Mouse (Mus musculus) frontal cortex, postnatal 10 days (tissue): ENCODE data around the gene Brk1.

ENCODE experiments used
- DNase-seq, 2 experiments: peaks; one replicate each; pipeline ENCODE4 v3.0.0; 2022; ENCODE audit warnings: low spot score in 2 of 2, mixed read lengths in 1 of 2

Brk1 gene

DNA sequence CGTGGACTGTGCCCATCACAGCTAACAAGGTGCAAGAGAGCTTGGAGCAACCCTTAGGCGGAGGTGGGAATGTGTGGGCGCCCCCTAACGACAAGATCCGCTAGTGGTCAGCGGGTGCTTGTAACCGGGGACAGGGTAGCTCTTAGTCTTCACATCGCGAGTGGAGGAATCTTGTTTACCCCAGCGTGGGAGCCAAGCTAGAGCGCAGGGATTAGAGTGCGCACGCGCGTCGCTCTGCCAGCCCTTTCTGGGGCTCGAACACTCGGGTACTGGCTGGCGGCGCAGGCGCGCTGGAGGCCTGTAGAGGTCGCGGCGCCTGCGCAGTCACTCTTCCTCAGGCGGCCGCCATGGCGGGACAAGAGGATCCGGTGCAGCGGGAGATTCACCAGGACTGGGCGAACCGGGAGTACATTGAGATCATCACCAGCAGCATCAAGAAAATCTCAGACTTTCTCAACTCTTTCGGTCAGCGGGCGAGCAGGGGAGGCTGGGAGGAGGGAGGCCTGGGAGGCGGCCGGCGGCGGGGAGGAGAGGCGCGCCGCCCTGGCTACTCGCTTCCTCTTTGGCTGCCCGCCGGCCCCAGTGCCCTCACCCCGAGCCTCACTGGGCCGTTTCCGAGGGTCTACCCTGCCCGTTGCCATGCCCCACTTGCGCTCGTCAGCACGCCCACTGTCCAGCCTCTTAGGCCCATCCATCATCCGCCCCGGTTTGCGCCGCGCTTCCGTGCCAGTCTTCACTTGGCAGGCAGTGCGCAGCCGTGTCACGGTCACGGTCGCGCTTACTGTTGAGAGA, at the start of gene Brk1:
Gene Brk1, plus strand, starts transcription at position 341 of the 792 bp plus-strand sequence.
- peak; percentile 82 to 88 for DNase-seq

DNA sequence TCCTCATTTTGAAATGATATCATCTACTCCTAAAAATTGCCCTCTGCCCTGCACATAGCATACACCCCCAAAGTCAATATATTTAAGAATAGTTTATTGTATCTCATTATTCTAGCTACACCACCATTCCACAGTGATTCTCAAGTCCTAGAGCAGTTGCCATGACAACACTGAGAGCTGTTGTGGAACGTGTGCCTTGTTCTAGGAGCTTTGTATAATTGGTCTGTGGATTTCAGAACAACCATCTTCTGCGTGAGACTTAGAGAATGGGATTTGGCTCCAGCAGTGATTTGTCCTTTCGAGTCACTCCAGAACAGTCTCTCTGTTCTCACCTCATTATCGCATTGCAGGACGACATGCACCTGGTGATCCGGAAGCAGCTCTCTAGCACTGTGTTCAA, 44.8 kb upstream of the Brk1 start:
- no peak for DNase-seq

DNA sequence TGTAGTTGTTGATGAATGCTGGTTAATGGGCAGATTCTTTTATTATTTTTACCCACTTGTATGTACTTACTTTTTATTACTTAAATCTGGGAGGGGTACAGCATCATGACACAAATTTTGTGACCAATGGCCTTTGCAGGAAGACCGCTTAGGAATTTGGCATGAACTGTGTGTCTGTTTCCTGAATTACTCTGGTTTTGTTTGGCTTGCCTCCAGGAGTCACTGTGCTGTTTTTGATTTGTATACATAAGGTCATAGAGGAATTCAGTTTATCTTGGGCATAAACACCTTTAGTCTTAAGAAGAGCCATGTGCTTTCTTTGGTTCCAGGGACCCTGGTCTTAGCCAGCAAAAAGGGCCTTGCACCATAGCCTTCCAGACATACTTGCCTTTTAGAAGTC, 40.0 kb upstream of the Brk1 start:
- no peak for DNase-seq

DNA sequence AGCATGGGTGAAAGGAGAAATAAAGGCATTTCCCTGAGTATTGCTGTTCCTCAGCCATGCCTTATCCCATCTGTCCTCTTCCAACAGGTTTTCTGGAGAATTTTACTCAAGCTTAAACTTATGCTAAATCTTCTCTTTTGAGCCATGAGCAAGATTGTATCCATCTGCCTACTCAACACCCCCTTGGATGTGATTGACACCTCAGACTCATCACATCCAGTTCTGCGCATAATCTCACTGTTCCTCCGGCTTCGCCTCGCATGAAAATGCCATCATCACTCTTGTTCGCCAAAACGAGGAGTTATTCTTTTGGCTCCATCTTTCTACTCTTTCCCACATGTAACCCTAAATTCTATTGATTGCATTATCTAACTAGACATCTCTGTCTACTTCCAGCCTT, 28.5 kb upstream of the Brk1 start:
- peak; percentile 11 to 25 for DNase-seq

DNA sequence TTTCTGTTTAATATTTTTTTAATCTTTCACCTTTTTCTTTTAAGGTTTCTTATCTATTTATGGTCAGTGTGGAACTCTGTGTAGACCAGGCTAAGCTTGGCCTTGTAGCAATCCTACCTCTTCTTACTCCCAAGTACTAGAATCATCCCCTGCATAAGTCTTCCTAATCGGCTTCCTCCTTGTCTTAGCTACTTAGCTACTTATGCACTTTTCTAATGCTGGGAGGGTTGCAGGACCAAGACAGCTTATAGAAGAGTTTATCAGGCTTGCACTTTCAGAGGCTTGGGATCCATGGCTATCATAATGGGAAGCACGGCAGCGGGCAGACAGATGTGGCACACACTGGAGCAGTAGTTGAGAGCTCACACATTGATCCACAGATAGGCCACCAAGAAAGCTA, 25.3 kb upstream of the Brk1 start:
- no peak for DNase-seq

DNA sequence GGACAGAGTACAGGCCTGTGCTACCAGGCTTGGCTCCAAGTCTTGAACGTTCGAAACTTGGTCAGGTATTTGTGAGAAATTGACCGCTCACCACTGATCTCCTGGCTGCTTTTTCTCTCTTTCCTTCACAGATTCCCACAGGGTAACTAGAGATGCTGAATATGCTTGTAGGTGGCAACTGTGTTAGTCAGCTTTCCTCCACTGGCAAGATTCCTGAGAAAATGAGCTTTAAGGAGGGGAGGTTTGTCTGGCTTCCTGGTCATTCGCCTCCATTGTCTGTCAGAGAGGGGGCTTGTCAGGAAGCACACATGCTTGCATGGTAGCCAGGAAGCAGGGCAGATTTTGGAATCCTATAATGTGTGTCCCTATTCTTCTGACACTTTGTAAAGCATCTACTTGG, 21.5 kb upstream of the Brk1 start:
- DNase-seq: no peak

DNA sequence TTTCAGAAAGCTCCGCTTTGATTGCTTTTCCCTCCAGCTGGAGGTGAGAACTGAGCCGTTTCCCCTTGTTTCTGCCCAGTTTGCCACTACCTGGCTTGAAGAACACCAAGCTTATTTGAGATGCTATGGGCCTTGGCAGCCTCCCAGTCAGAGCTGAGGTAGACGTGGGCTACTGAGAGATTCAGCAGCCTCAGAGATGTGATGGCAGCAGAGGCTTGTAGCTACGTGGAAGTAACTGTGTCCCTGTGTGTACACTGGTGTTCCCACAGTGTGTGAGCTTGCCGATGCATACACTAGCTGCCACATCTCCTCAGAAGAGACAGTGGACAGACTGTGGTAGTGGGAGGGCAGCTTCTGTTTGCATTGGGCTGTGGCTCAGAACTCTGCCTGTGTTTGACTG, 19.5 kb upstream of the Brk1 start:
- no peak for DNase-seq

DNA sequence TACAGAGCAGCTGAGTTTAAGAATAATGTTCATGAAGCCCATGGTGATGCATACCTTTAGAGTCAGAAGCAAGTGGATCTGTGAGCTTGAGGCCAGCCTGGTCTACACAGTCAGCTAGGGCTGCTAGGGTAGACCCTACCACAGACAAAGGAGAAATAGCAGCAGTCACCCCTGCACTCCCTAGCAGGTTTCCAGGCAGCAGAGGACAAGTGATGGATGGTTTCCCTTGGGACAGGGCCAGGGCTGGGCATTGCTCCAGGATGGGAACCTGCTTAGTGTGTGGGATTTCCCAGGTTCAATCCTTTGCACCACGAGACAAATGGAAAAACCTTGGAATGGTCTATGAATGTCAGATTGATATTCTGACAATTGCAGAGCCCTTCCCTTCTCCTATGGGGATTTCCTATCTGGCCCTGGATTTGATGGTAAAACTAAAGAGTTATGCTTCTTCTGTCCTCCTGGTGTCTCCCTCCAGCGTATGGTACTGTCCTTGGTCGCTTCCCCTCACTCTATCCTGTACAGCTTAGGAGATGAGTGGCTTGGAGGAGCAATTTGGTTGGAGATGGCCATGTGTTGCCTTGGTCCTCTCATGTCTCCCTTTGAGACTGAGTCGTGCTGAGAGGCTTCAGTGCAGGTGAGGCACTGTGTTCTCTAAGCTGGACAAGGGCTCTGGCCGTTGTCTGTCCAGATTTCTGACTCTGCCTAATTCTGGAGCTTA, 17.9 kb upstream of the Brk1 start:
- DNase-seq: no peak

DNA sequence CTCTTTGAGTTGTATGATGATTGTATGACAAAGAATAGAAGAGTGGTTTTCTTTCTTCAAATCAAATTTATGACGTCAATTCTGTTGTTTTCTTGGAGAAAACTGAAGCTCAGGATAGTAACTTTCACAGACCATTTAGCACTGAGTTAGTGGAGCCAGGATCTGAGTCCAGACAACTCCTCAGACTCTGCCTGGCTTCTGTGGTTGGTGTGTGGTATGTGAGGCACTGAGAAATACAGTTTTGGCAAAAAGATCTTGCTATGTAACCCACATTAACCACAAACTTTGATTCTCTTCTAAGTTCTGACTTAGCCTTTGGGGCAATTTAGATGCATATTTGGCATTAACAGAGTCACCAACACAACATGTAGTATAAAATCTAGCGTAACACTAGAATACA, 11.9 kb upstream of the Brk1 start:
- no peak for DNase-seq

DNA sequence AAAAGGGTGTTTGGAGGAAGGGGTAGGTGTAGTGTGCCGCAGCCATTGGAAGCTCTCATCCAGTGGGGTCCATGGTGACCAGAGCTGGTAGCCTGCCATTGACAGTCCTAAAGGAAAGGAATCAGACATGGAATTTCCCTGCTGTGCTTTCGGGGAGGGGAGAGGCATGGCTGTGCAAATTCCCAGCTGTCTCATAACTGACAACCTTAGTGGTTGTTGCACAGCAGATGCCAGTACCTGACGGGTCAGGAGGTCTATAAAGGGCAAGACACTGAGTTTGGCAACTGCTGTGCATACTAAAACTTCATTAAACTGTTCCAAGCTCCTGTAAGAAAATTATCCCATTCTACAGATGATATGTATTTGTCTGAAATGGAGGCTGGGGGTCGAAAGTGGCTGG, 6.6 kb upstream of the Brk1 start:
- no peak for DNase-seq

DNA sequence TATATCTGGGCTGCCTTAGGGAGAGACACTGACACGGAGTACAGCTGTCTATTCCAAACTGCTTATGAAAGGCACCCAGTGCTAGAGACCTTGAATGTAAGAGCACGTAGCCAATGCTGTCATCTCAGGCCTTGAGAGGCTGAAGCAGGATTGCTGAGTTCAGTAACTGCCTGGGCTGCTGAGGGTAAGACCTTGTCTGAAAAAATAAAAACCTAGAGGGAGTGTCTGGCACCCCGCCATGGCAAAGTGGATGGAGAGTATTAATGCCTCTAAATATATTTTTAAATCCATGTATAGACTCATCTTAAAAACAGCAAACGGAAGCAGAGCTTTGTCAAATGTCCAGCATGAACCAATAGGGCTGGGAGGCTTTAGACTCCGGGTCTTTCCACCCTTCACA, 4.7 kb upstream of the Brk1 start:
- DNase-seq: no peak

DNA sequence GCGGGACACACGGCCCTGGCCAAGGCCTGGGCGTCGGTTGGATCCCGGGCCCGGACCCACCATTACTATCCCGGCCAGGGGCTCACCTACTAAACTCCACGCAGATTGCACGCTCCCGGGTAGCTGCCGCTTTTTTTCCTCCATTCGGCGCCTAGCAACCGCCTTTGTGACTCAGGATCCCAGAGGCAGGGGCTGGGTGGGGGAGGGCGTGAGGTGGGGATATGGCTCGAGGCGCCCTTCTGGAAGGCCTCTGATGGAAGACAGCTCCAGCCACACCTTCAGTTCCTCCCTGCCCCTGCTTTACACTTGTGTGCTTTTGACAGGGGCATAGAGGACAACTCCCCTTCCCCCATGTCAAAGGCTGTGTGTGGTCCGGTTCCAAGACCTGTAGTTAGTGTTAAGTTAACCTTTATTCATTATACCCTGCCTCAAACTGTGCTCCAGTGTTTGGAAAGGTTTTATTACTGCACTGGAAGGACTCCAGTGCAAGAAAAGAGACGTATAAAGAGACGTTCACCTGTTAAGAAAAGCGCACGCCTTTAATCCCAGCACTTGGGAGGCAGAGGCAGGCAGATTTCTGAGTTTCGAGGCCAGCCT, 3.9 kb upstream of the Brk1 start, which contains the start of gene Fancd2os:
Gene Fancd2os, minus strand, starts transcription at position 173 of the 597 bp plus-strand sequence.
- DNase-seq: no peak

DNA sequence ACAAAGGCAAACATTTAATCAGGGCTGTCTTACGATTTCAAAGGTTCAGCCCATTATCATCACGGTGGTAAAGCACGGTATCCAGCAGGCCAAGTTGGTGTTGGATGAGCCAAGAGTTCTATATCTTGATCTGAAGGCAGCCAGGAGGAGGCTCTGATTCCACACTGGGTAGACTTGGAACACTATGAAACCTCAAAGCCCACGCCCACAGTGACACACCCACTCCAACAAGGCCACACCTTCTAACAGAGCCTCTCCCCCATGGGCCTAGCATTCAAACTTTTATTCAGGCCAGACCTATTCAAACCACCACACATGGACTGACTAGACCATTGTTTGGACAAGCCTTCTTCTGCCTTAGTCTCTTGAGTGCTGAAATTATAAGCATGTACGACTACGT, 1.8 kb upstream of the Brk1 start:
- no peak for DNase-seq

DNA sequence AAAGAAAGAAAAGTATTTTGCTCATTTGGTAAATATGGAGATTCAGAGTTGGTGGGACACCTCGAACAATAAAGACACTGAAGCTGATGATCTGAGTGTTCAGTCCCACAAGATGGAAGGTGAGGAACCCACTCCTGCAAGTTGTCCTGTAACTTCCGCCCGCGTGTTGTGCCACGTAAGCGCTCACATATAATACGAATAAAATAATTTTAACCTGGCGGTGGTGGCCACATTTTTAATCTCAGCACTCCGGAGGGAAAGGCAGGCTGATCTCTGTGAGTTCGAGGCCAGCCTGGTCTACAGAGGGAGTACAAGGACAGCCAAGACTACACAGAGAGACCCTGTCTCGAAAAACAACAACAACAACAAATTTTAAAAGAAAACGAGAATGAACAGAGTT, 579 bp upstream of the Brk1 start:
- DNase-seq: no peak

DNA sequence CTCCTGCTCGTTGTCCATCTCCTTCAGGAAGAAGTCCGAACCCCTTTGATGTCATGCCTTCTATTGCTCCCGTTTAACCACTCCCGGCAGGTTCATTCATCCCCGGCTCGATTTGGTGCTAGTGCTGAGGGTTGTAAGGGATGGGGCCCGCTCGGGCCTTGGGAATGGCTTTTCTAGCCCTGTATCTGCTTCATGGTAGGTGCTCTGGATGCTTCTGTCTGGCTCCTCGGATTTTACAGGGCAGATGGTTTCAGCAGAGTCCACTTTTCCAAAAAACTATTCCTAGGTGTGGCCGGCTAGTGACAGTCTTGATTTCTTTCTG, 613 bp downstream of the Brk1 start:
- DNase-seq: no peak

DNA sequence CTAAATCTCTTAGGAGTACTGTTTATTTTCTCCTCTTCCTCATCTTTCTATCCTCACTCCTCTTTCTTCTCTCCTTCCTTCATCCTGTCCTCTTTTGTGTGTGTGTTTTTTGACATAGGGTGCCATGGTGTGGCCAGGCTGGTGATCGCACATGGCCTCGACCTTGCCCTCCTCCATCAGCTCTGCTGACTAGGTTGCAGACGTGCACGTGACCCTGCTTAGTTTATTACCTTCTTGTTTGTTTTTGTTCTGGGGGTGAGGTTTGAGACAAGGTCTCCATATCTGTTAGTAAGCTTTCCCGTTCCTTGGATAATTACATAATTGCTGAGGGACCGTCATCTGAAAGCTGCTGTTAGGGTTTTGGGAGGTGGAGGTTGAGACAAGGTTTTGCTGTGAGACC, 4.3 kb downstream of the Brk1 start:
- no peak for DNase-seq

DNA sequence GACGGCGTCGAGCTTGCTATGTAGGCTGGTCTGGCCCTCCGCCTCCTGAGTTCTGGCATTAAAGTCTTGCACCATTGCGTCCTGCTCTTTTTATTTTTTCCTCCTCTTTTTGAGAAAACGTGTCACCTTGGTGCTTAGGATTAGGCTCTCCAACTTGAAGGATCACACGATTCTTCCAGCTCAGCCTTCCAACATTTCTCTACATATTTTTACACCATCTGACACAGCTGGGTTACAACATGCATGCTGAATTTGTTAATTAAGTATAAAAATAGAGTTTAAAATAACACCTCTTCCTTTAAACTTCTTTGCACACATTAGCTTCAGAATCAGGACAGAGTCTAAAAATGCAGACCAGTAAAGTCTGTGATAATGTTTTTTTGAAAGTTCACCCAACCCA, 4.7 kb downstream of the Brk1 start:
- DNase-seq: no peak

DNA sequence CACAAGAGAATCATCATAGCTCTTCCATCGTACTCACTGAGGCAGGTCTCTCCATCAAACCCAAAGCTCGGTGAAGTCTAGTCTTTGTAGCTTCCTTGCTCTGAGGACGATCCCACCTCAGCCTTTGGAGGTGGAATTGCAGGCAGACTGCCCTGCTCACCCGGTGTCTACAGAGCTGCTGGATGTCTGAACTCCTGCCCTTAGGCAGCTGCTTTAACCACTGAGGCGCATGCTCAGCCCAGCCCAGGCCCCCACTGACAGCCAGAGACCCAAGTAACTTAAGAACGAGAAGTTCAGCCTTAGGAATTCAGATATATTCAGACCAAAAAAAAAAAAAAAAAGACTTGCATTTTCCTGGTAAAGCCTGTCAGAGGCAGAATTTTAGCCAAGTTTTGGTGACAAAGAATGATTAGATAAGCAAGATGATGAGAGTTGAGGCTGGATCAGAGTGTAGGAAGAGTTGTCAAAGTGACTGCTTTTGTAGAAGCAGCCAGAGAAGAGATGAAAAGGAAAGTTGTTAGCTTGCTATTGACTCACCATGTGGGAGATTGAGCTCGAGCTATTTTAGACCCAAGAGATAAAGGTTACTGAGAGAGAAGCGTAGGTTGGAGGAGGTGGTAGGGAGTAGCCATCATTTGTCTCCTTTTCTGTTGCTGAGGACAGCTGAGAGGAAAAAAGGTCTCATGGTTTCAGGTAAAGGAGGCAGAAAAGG, 7.8 kb downstream of the Brk1 start:
- no peak for DNase-seq

DNA sequence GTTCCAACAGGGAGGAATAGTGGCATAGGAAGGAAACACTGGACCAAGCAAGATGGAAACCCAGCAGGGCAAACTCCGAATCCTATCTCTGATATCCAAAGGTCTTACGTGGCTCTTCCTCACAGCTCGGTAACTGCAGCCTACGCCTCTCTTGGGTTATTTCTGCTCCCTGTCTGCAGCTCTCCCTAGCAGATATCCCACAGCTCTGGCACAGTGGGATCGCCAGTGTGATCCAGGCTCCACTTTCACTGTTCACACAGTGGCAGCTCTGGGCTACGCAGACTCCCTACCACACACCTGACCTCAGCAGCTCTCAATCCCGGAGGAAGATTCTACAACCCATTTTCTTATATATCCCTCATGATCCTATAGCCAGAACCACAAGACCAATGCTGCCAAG, 9.6 kb downstream of the Brk1 start:
- DNase-seq: no peak

DNA sequence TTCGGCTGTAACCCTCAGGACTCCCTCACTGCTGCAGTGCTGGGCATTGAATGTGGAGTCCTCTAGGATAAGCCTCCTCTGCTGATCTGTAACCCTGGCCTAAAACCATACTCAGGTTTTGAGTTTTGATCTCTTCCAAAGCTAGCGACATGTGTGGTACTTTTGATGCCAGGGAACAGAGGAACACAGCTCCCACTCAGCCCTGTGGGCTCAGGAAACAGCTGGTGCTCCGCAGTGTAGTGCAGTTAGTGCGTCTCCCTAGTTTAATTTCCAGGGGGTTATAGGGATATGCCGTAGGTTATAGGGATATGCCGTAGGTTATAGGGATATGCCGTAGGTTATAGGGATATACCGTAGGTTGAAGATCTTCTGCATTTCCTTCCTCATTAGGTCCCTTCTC, 10.4 kb downstream of the Brk1 start:
- DNase-seq: no peak

DNA sequence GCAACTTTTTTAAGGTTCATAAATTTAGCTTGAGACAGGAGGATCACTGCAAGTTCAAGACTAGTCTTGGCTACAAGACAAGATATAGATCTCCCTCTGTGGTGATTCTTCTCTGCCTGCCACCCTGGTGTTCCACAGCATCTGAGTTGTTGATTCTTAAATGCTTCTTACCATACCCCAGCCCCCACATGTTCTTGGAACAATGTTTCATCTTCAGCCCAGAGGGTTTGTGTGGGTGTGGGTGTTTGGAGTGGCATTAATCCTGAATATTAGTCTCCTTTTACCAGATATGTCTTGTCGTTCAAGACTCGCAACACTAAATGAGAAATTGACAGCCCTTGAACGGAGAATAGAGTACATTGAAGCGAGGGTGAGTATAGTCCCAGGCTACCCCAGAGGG, 10.9 kb downstream of the Brk1 start:
- DNase-seq: no peak

DNA sequence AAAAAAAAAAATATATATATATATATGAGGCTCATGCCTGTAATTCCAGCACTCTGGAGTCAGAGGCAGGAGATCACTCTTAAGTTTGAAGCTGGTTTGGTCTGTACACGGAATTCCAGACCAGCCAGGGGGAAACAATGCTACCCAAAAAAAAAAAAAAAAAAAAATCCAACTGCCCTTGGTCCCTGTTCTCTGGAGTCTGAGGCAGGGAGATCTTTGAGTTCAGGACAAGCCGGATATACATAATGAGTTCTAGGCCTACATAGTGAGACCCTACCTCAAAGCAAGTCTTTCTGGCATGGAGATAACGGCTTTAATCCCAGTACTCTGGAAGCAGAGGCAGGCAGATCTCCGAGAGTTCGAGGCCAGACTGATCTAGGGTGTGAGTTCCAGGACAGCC, 18.8 kb downstream of the Brk1 start:
- no peak for DNase-seq
